Mouse (Mus musculus): ENCODE results near the gene Cgnl1. TPM values are rescaled to one million over a fixed set of nuclear protein-coding genes. Genes with fewer than 3 reads are reported as not detected.

Cgnl1 gene
- total and polyA plus RNA-seq, 3 experiments: 0.03 TPM; not detected in 2

- no peaks in the 10 kb centered on the region for H3K9me3 ChIP-seq (replicated peaks; ENCODE audit: low read length)
- no peak overlapping the region for H3K9ac ChIP-seq (ENCODE audit: insufficient read depth, low read depth)
- no peaks in the 10 kb centered on the region for H3K27me3 ChIP-seq (replicated peaks)
- H3K27ac ChIP-seq (ENCODE audit: insufficient read depth, low read depth): no peak overlapping the region
- no peaks in the 10 kb centered on the region for H3K36me3 ChIP-seq (replicated peaks in 1 of 2; ENCODE audit: control insufficient read depth in 1 of 2, insufficient read depth in 1 of 2, low read length in 1 of 2)
- H3K79me2 ChIP-seq (replicated peaks; ENCODE audit: control insufficient read depth, extremely low read depth, insufficient read depth, poor library complexity, severe bottlenecking): no peaks in the 10 kb centered on the region
- no peak overlapping the region for H3K4me3 ChIP-seq (replicated peaks in 1 of 3; ENCODE audit: low read depth in 2 of 3, low read length in 2 of 3, poor library complexity in 1 of 3)
- TF ChIP-seq KAT2A (IDR thresholded peaks at IDR 0.05; ENCODE audit: insufficient replicate concordance, low read length): no peak
- TF ChIP-seq RAD21 (IDR thresholded peaks at IDR 0.05; ENCODE audit: low read depth, low read length): peak; percentile 98
- TF ChIP-seq ZC3H11A (IDR thresholded peaks at IDR 0.05; ENCODE audit: low read depth, low read length): peak; percentile 89
- TF ChIP-seq POLR2A (IDR thresholded peaks at IDR 0.05; ENCODE audit: low read depth, low read length): no peak
- TF ChIP-seq RCOR1 (conservative IDR thresholded peaks at IDR 0.05; ENCODE audit: low read depth, low read length): no peak
- TF ChIP-seq IRF4 (IDR thresholded peaks at IDR 0.05; ENCODE audit: low read depth, low read length): peak; percentile 9; the same call in 1 of the 2 replicates
- TF ChIP-seq MAFK (IDR thresholded peaks at IDR 0.05; ENCODE audit: insufficient replicate concordance, low read length): no peak
- no peak for TF ChIP-seq TBP (conservative IDR thresholded peaks at IDR 0.05; ENCODE audit: low read depth, low read length)
- TF ChIP-seq TCF12 (IDR thresholded peaks at IDR 0.05; ENCODE audit: low read depth, low read length): 0 out of 2 replicates have a peak, but pooled peaks have one; percentile 34
- 0 out of 2 replicates have a peak, but pooled peaks have one; percentile 10 for TF ChIP-seq NRF1 (IDR thresholded peaks at IDR 0.05; ENCODE audit: low read depth, low read length)
- TF ChIP-seq SMC3 (IDR thresholded peaks at IDR 0.05; ENCODE audit: low read depth, low read length): peak; percentile 97
- peak; percentile 58 to 95 for TF ChIP-seq CTCF (conservative IDR thresholded peaks at IDR 0.05 in 1 of 2, IDR thresholded peaks at IDR 0.05 in 1 of 2; ENCODE audit: low read depth in 2 of 2, low read length in 2 of 2)
- TF ChIP-seq UBTF (IDR thresholded peaks at IDR 0.05; ENCODE audit: low read depth, low read length): no peak
- no peak for TF ChIP-seq BHLHE40 (IDR thresholded peaks at IDR 0.05; ENCODE audit: low read depth, low read length)
- TF ChIP-seq EP300 (IDR thresholded peaks at IDR 0.05; ENCODE audit: low read length): no peak
- in situ Hi-C loops (cut with MboI; ENCODE audit: low pct_ligation_motif_present, low pct_unique_long_range_greater_than_20kb, low sequenced_read_pairs) (loop anchor here (5.0 kb wide), 1 partner anchor 159 kb away; no protein-coding TSS in a partner anchor), dilution Hi-C loops (cut with MboI; ENCODE audit: extremely low pct_ligation_motif_present, extremely low pct_unique_long_range_greater_than_20kb, low sequenced_read_pairs) (no loop called here)
- no peak overlapping the region for H3K4me2 ChIP-seq (ENCODE audit: insufficient read depth, low read depth, poor library complexity, severe bottlenecking)
- peak; percentile 48 for DNase-seq (ENCODE audit: extremely low read depth)
- no peaks in the 10 kb centered on the region for H3K4me1 ChIP-seq (ENCODE audit: control insufficient read depth in 1 of 2, insufficient read depth in 2 of 2)
Observed at GRCm38 (mm10) chr9:71806422-71806805, 35.0 kb upstream of the Cgnl1 start.

DNA sequence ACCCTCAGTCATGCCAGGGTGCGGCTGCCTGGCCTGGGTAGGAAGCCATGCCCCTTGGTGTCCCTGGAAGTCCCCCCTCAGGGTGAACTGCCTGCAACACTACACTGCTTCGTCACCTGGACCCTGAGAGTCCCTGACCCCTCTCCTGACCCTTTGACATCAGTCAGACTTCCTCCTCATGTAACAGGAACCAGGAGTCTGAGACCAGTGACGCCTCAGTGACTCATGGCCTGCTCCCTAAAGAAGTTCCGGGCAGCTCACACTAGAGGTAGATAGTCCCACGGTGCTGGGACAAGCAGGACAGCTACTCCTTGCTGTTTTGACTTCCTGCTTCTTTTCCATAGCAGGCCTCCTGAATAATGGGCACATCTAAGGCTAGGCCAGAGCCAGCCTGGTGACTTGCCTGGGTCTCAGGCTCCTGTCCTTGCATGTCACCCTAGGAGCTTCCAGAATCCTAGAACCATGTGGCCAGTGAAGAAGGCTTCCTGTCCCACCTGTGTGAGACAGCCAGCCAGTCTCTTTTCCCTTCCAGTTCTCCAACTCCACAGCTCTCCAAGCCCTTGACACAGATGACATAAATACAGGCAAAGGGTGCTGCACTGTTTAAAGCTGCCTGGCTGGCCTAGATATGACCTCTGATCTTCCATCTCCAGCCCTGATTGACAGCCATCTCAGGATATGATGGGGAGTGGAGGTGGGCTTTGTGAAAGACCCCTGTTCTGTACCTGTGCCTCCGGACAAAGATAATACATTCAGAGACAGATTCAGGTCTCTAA lies 34.4 kb upstream of the Cgnl1 start:
- H3K4me1 ChIP-seq (ENCODE audit: control insufficient read depth in 1 of 2, insufficient read depth in 2 of 2): no peaks in the 10 kb centered on the region
- H3K4me3 ChIP-seq (replicated peaks in 1 of 3; ENCODE audit: low read depth in 2 of 3, low read length in 2 of 3, poor library complexity in 1 of 3): no peak overlapping the region
- no peaks in the 10 kb centered on the region for H3K9me3 ChIP-seq (replicated peaks; ENCODE audit: low read length)
- no peak for DNase-seq (ENCODE audit: extremely low read depth)
- no peaks in the 10 kb centered on the region for H3K79me2 ChIP-seq (replicated peaks; ENCODE audit: control insufficient read depth, extremely low read depth, insufficient read depth, poor library complexity, severe bottlenecking)
- no peaks in the 10 kb centered on the region for H3K36me3 ChIP-seq (replicated peaks in 1 of 2; ENCODE audit: control insufficient read depth in 1 of 2, insufficient read depth in 1 of 2, low read length in 1 of 2)
- no peak overlapping the region for H3K9ac ChIP-seq (ENCODE audit: insufficient read depth, low read depth)
- no peaks in the 10 kb centered on the region for H3K27me3 ChIP-seq (replicated peaks)
- in situ Hi-C loops (cut with MboI; ENCODE audit: low pct_ligation_motif_present, low pct_unique_long_range_greater_than_20kb, low sequenced_read_pairs) (loop anchor here (5.0 kb wide), 1 partner anchor 159 kb away; no protein-coding TSS in a partner anchor), dilution Hi-C loops (cut with MboI; ENCODE audit: extremely low pct_ligation_motif_present, extremely low pct_unique_long_range_greater_than_20kb, low sequenced_read_pairs) (no loop called here)
- no peak overlapping the region for H3K4me2 ChIP-seq (ENCODE audit: insufficient read depth, low read depth, poor library complexity, severe bottlenecking)
- H3K27ac ChIP-seq (ENCODE audit: insufficient read depth, low read depth): no peak overlapping the region
- TF ChIP-seq JUN (IDR thresholded peaks at IDR 0.05; ENCODE audit: insufficient read depth, low read depth, low read length): no peak
- no peak for TF ChIP-seq ZMIZ1 (IDR thresholded peaks at IDR 0.05; ENCODE audit: low read depth, low read length)
- no peak for TF ChIP-seq RAD21 (IDR thresholded peaks at IDR 0.05; ENCODE audit: low read depth, low read length)
- no peak for TF ChIP-seq USF1 (IDR thresholded peaks at IDR 0.05; ENCODE audit: low read depth, low read length)
- no peak for TF ChIP-seq KAT2A (IDR thresholded peaks at IDR 0.05; ENCODE audit: insufficient replicate concordance, low read length)
- no peak for TF ChIP-seq GABPA (IDR thresholded peaks at IDR 0.05; ENCODE audit: insufficient replicate concordance, low read depth, low read length)
- TF ChIP-seq PAX5 (IDR thresholded peaks at IDR 0.05; ENCODE audit: low read length): no peak
- TF ChIP-seq MAFK (IDR thresholded peaks at IDR 0.05; ENCODE audit: insufficient replicate concordance, low read length): no peak
- TF ChIP-seq E2F4 (IDR thresholded peaks at IDR 0.05; ENCODE audit: insufficient replicate concordance, low read depth, low read length): no peak
- TF ChIP-seq MAZ (IDR thresholded peaks at IDR 0.05; ENCODE audit: low read depth, low read length): no peak
- TF ChIP-seq SMC3 (IDR thresholded peaks at IDR 0.05; ENCODE audit: low read depth, low read length): no peak
- TF ChIP-seq POLR2A (IDR thresholded peaks at IDR 0.05; ENCODE audit: low read depth, low read length): no peak
- no peak for TF ChIP-seq MYC (IDR thresholded peaks at IDR 0.05; ENCODE audit: low read depth, low read length)
- no peak for TF ChIP-seq MEF2A (IDR thresholded peaks at IDR 0.05; ENCODE audit: borderline replicate concordance, low read depth, low read length)
- TF ChIP-seq ZKSCAN1 (IDR thresholded peaks at IDR 0.05; ENCODE audit: borderline replicate concordance, low read depth, low read length): no peak
